Mouse (Mus musculus): ENCODE measurements around the gene Gje1. TPM values are rescaled to one million over a fixed set of nuclear protein-coding genes. Genes with fewer than 3 reads are reported as not detected.

Gene Gje1
- total and polyA plus RNA-seq, 3 experiments: not detected

- no peak; the same call in 1 of the 2 replicates for TF ChIP-seq BHLHE40 (IDR thresholded peaks at IDR 0.05; ENCODE audit: low read depth, low read length)
Observed at GRCm38 (mm10) chr10:14705072-14706066, 12.6 kb downstream of the Gje1 start, which contains the start of the genes Vta1 and Nmbr (continued).

GRCm38 (mm10) chr10:14703830-14704420, 14.1 kb downstream of the Gje1 start:
- peaks cover 0 to 13% of the 10 kb centered on the region in 2 experiments; a peak in 2 of 4 replicates for H3K4me1 ChIP-seq (ENCODE audit: control insufficient read depth in 1 of 2, insufficient read depth in 2 of 2)
- H3K79me2 ChIP-seq (replicated peaks; ENCODE audit: control insufficient read depth, extremely low read depth, insufficient read depth, poor library complexity, severe bottlenecking): peaks cover 26% of the 10 kb centered on the region
- peak overlapping the region in 2 of 3 experiments; percentile 83 to 92 for H3K4me3 ChIP-seq (replicated peaks in 1 of 3; ENCODE audit: low read depth in 2 of 3, low read length in 2 of 3, poor library complexity in 1 of 3)
- H3K4me2 ChIP-seq (ENCODE audit: insufficient read depth, low read depth, poor library complexity, severe bottlenecking): peak overlapping the region; percentile 98
- in situ Hi-C loops (cut with MboI; ENCODE audit: low pct_ligation_motif_present, low pct_unique_long_range_greater_than_20kb, low sequenced_read_pairs): loop anchor here (10.0 kb wide), 1 partner anchor 279 kb away; no protein-coding TSS in a partner anchor
- H3K9me3 ChIP-seq (replicated peaks; ENCODE audit: low read length): no peaks in the 10 kb centered on the region
- TF ChIP-seq NRF1 (IDR thresholded peaks at IDR 0.05; ENCODE audit: low read depth, low read length): no peak
- no peak for TF ChIP-seq USF1 (IDR thresholded peaks at IDR 0.05; ENCODE audit: low read depth, low read length)
- no peak for TF ChIP-seq POLR2AphosphoS2 (IDR thresholded peaks at IDR 0.05; ENCODE audit: low read depth, low read length)
- no peak for TF ChIP-seq MAFK (IDR thresholded peaks at IDR 0.05; ENCODE audit: insufficient replicate concordance, low read length)
- TF ChIP-seq UBTF (IDR thresholded peaks at IDR 0.05; ENCODE audit: low read depth, low read length): no peak
- TF ChIP-seq ZKSCAN1 (IDR thresholded peaks at IDR 0.05; ENCODE audit: borderline replicate concordance, low read depth, low read length): no peak
- no peak for TF ChIP-seq ZC3H11A (IDR thresholded peaks at IDR 0.05; ENCODE audit: low read depth, low read length)
- TF ChIP-seq IRF4 (IDR thresholded peaks at IDR 0.05; ENCODE audit: low read depth, low read length): no peak
- TF ChIP-seq EP300 (IDR thresholded peaks at IDR 0.05; ENCODE audit: low read length): no peak
- no peak for TF ChIP-seq ZMIZ1 (IDR thresholded peaks at IDR 0.05; ENCODE audit: low read depth, low read length)
- TF ChIP-seq HCFC1 (IDR thresholded peaks at IDR 0.05; ENCODE audit: low read depth, low read length): no peak
- no peak for TF ChIP-seq PAX5 (IDR thresholded peaks at IDR 0.05; ENCODE audit: low read length)
- TF ChIP-seq MYC (IDR thresholded peaks at IDR 0.05; ENCODE audit: low read depth, low read length): no peak
- TF ChIP-seq BHLHE40 (IDR thresholded peaks at IDR 0.05; ENCODE audit: low read depth, low read length): no peak
- no peak for TF ChIP-seq SIN3A (IDR thresholded peaks at IDR 0.05; ENCODE audit: low read length)
- TF ChIP-seq ETS1 (conservative IDR thresholded peaks at IDR 0.05; ENCODE audit: low read depth, low read length): no peak
- H3K9ac ChIP-seq (ENCODE audit: insufficient read depth, low read depth): peak overlapping the region; percentile 94; the same call in 1 of the 2 replicates
- H3K27me3 ChIP-seq (replicated peaks): no peaks in the 10 kb centered on the region
- no peak overlapping the region for H3K27ac ChIP-seq (ENCODE audit: insufficient read depth, low read depth)
- H3K36me3 ChIP-seq (replicated peaks in 1 of 2; ENCODE audit: control insufficient read depth in 1 of 2, insufficient read depth in 1 of 2, low read length in 1 of 2): peaks cover 0 to 14% of the 10 kb centered on the region in 2 experiments
- dilution Hi-C loops (cut with MboI; ENCODE audit: extremely low pct_ligation_motif_present, extremely low pct_unique_long_range_greater_than_20kb, low sequenced_read_pairs): no loop called here
- no peak for DNase-seq (ENCODE audit: extremely low read depth)

All from CH12.LX (cell line).